ENCODE assay signal across 8 mouse cellular contexts in genomic region chr9:32223739-32224529, GRCm38 (mm10).
DNase-seq lines count a peak whose midpoint lies in the region; ATAC-seq and TF ChIP-seq lines count a peak whose summit lies in the region.

No protein-coding gene starts in this region.

- no peak overlapping the region; the same call in 1 of the 2 replicates for H3K27ac ChIP-seq in heart, embryonic 12.5 days (ENCODE audit: poor library complexity, severe bottlenecking)
- peak overlapping the region; percentile 63 for H3K27ac ChIP-seq in midbrain, embryonic 16.5 days (ENCODE audit: low read length)

- no peaks in the 10 kb centered on the region for H3K9me3 ChIP-seq in heart, embryonic 12.5 days (replicated peaks)
- no peaks in the 10 kb centered on the region for H3K9me3 ChIP-seq in midbrain, embryonic 16.5 days (replicated peaks; ENCODE audit: control insufficient read depth, low read length, poor library complexity, severe bottlenecking)

- no peaks in the 10 kb centered on the region for H3K36me3 ChIP-seq in heart, embryonic 12.5 days
- H3K36me3 ChIP-seq in midbrain, embryonic 16.5 days (ENCODE audit: control insufficient read depth, insufficient read depth, low read length) = no peaks in the 10 kb centered on the region

- no peak for TF ChIP-seq CTCF in brain, embryonic 14.5 days (IDR thresholded peaks at IDR 0.05; ENCODE audit: borderline replicate concordance, extremely low read depth, insufficient read depth, insufficient read length)

- ATAC-seq in heart, embryonic 12.5 days (ENCODE audit: insufficient number of reproducible peaks, low FRiP score) = no peak
- ATAC-seq in granulocyte monocyte progenitor cell, adult 5-6 weeks (replicated peaks; ENCODE audit: poor library complexity, severe bottlenecking) = peak; percentile 74
- ATAC-seq in midbrain, embryonic 16.5 days = peak; percentile 73
- ATAC-seq in inflammation-experienced regulatory T-cells, adult 6 months = no peak

- TF ChIP-seq POLR2A in brain, embryonic 14.5 days (IDR thresholded peaks at IDR 0.05; ENCODE audit: borderline replicate concordance, extremely low read depth, insufficient read depth, insufficient read length, poor library complexity, severe bottlenecking) = no peak

- DNase-seq in heart, adult 8-10 months (ENCODE audit: low spot score) = no peak
- peak; percentile 34 for DNase-seq in brain, embryonic 14.5 days (ENCODE audit: low read depth)
- peak; percentile 75 to 85 for DNase-seq in kidney, postnatal 36 days
- no peak for DNase-seq in liver

- peaks cover 39% of the 10 kb centered on the region for H3K4me1 ChIP-seq in heart, embryonic 12.5 days (replicated peaks)
- peaks cover 8% of the 10 kb centered on the region for H3K4me1 ChIP-seq in midbrain, embryonic 16.5 days (ENCODE audit: control insufficient read depth, insufficient read depth, low read length)

- no peaks in the 10 kb centered on the region for H3K27me3 ChIP-seq in heart, embryonic 12.5 days (replicated peaks)
- H3K27me3 ChIP-seq in midbrain, embryonic 16.5 days (ENCODE audit: control insufficient read depth, insufficient read depth, low read depth, low read length) = no peaks in the 10 kb centered on the region

- 0 out of 2 replicates have a peak overlapping the region, but pooled peaks have one; percentile 21 for H3K9ac ChIP-seq in heart, embryonic 12.5 days
- no peak overlapping the region for H3K9ac ChIP-seq in midbrain, embryonic 16.5 days (ENCODE audit: low read depth, low read length)

- H3K4me2 ChIP-seq in heart, embryonic 12.5 days = peak overlapping the region; percentile 2; the same call in 1 of the 2 replicates
- 0 out of 2 replicates have a peak overlapping the region, but pooled peaks have one; percentile 13 for H3K4me2 ChIP-seq in midbrain, embryonic 16.5 days (ENCODE audit: low read length)

- H3K4me3 ChIP-seq in heart, embryonic 12.5 days = no peak overlapping the region
- no peak overlapping the region for H3K4me3 ChIP-seq in midbrain, embryonic 16.5 days (ENCODE audit: low read depth, low read length)

- WGBS in heart, embryonic 12.5 days = 30% methylated on average over 5 of the region's 5 CpGs
- WGBS in midbrain, embryonic 16.5 days = 23% methylated on average over 5 of the region's 5 CpGs

Comparison
In these comparisons a context has a peak if more than half of its experiments do, and no peak if none do; other contexts are left out.
1. ATAC-seq: peak in granulocyte monocyte progenitor cell, adult 5-6 weeks (single experiment) and midbrain, embryonic 16.5 days (single experiment); none in heart, embryonic 12.5 days (single experiment) and inflammation-experienced regulatory T-cells, adult 6 months (single experiment).
2. DNase-seq: peak in brain, embryonic 14.5 days (single experiment) and kidney, postnatal 36 days (2 of 2); none in heart, adult 8-10 months (single experiment) and liver (single experiment).